Mouse (Mus musculus): Measurements from ENCODE around the gene Slc5a10.
"Not testable (repeated sequence)": the region's sequence is repeated elsewhere in the genome, so short reads cannot be mapped to it uniquely, and the experiment has no call there.

The Slc5a10 gene

GRCm38 (mm10) chr11:61647956-61648748, 72.5 kb downstream of the Slc5a10 start:
- DNase-seq, result peak; percentile 63 to 68

- no peak for DNase-seq
These were observed 73.3 kb downstream of the Slc5a10 start for GRCm38 (mm10) chr11:61647110-61647910.

- no peak for DNase-seq
These were observed 74.1 kb downstream of the Slc5a10 start for GRCm38 (mm10) chr11:61646499-61647039.

- no peak for DNase-seq
These were observed 75.2 kb downstream of the Slc5a10 start for GRCm38 (mm10) chr11:61645357-61645857.

GRCm38 (mm10) chr11:61644576-61645326, 75.9 kb downstream of the Slc5a10 start:
- DNase-seq, result no peak

- DNase-seq, result peak in 1 of 2 experiments; percentile 46
These were observed 77.3 kb downstream of the Slc5a10 start for GRCm38 (mm10) chr11:61643184-61643961.

GRCm38 (mm10) chr11:61642106-61642505, 78.5 kb downstream of the Slc5a10 start:
- DNase-seq, result no peak

GRCm38 (mm10) chr11:61640585-61640984, 80.0 kb downstream of the Slc5a10 start:
- not testable (repeated sequence) for DNase-seq

- no peak for DNase-seq
These were observed 80.9 kb downstream of the Slc5a10 start for GRCm38 (mm10) chr11:61639601-61640177.

GRCm38 (mm10) chr11:61638764-61639536, 81.7 kb downstream of the Slc5a10 start:
- no peak for DNase-seq

GRCm38 (mm10) chr11:61637856-61638255, 82.8 kb downstream of the Slc5a10 start:
- no peak for DNase-seq

GRCm38 (mm10) chr11:61637413-61637812, 83.2 kb downstream of the Slc5a10 start:
- no peak for DNase-seq

- peak; percentile 46 to 53 for DNase-seq
These were observed 84.3 kb downstream of the Slc5a10 start for GRCm38 (mm10) chr11:61636309-61636708.

- DNase-seq, result peak in 1 of 2 experiments; percentile 54
These were observed 91.0 kb downstream of the Slc5a10 start for GRCm38 (mm10) chr11:61629621-61630020.

- DNase-seq, result no peak
These were observed 94.1 kb downstream of the Slc5a10 start for GRCm38 (mm10) chr11:61626509-61626908.

- no peak for DNase-seq
These were observed 95.5 kb downstream of the Slc5a10 start for GRCm38 (mm10) chr11:61625136-61625535.

All from kidney, postnatal 36 days (tissue).